Mouse (Mus musculus): Measurements from ENCODE around the gene Ttc30a1.

DNA sequence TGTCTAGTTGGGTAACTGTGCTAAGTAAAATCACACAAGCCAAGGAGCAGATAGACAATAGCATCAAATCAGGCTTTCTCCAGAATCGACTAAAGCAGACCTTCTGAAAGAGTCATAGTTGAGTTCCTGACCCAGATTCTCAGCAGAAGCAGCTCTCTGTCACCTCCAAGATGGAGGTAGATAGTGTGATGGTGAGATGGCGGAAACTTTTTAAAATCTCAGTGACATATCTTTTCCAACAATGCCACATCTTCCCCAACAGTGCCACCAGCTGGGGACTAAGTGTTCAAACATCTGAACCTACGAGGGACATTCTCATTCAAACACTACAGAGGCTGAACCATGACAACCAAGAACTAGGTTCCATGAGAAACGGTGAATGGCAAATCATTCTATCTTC lies 859 bp upstream of the Ttc30a1 start:
- 0 out of 2 replicates have a peak, but pooled peaks have one; percentile 8 for TF ChIP-seq CTCF (IDR thresholded peaks at IDR 0.05; ENCODE audit: low read depth)
- no peak for TF ChIP-seq EP300 (IDR thresholded peaks at IDR 0.05; ENCODE audit: low read depth)

Measured in liver, postnatal 0 days (tissue).